Mouse (Mus musculus): ENCODE results near the gene Btn2a2. TPM values are rescaled to one million over a fixed set of nuclear protein-coding genes. Genes with fewer than 3 reads are reported as not detected.
A peak's percentile ranks its signal among the peaks of the same experiment; 100 is the strongest.

The Btn2a2 gene
- polyA plus RNA-seq, 2 experiments from 2014 or later = not detected

- ATAC-seq = no peak
Measured at GRCm38 (mm10) chr13:23495526-23495925, 6.9 kb upstream of the Btn2a2 start.

GRCm38 (mm10) chr13:23491990-23492389, 3.3 kb upstream of the Btn2a2 start:
- ATAC-seq = no peak

- ATAC-seq = no peak
Measured at GRCm38 (mm10) chr13:23491263-23491662, 2.6 kb upstream of the Btn2a2 start.

- no peak for ATAC-seq
Measured at GRCm38 (mm10) chr13:23490863-23491262, 2.2 kb upstream of the Btn2a2 start.

- no peak for ATAC-seq
Measured at GRCm38 (mm10) chr13:23485271-23485670, 3.4 kb downstream of the Btn2a2 start.

GRCm38 (mm10) chr13:23483153-23483552, 5.5 kb downstream of the Btn2a2 start:
- no peak for ATAC-seq

GRCm38 (mm10) chr13:23475658-23476057, 13.0 kb downstream of the Btn2a2 start:
- ATAC-seq = no peak

- ATAC-seq = peak; percentile 44
Measured at GRCm38 (mm10) chr13:23466911-23467310, 21.7 kb downstream of the Btn2a2 start.

- ATAC-seq = no peak
Measured at GRCm38 (mm10) chr13:23466306-23466705, 22.4 kb downstream of the Btn2a2 start.

- ATAC-seq = peak; percentile 43
Measured at GRCm38 (mm10) chr13:23465600-23466109, 23.0 kb downstream of the Btn2a2 start, which contains the start of gene Btn1a1. TSS of gene Btn1a1 (minus strand) at chr13:23465901.

GRCm38 (mm10) chr13:23464841-23465366, 23.8 kb downstream of the Btn2a2 start:
- ATAC-seq = peak; percentile 20

GRCm38 (mm10) chr13:23464224-23464637, 24.4 kb downstream of the Btn2a2 start:
- peak; percentile 40 for ATAC-seq

GRCm38 (mm10) chr13:23463381-23464223, 25.1 kb downstream of the Btn2a2 start:
- no peak for ATAC-seq

- ATAC-seq = no peak
Measured at GRCm38 (mm10) chr13:23462669-23463068, 26.0 kb downstream of the Btn2a2 start.

GRCm38 (mm10) chr13:23462063-23462462, 26.6 kb downstream of the Btn2a2 start:
- no peak for ATAC-seq

- no peak for ATAC-seq
Measured at GRCm38 (mm10) chr13:23459264-23459846, 29.3 kb downstream of the Btn2a2 start.

GRCm38 (mm10) chr13:23453926-23454325, 34.7 kb downstream of the Btn2a2 start:
- ATAC-seq = peak; percentile 44

GRCm38 (mm10) chr13:23453362-23453862, 35.2 kb downstream of the Btn2a2 start:
- ATAC-seq = peak; percentile 78

- no peak for ATAC-seq
Measured at GRCm38 (mm10) chr13:23450398-23450797, 38.3 kb downstream of the Btn2a2 start.

GRCm38 (mm10) chr13:23449235-23450095, 39.2 kb downstream of the Btn2a2 start:
- ATAC-seq = no peak

GRCm38 (mm10) chr13:23448758-23449157, 39.9 kb downstream of the Btn2a2 start:
- ATAC-seq = no peak

- ATAC-seq = peak; percentile 57
Measured at GRCm38 (mm10) chr13:23446498-23446952, 42.1 kb downstream of the Btn2a2 start.

All from CD4-positive, CD25-positive, alpha-beta regulatory T cell, adult 4 months (primary cell).